Mouse (Mus musculus) cortical plate, adult 2 months (tissue): Measurements from ENCODE around the gene Clasp2.

Source experiments
- CTCF ChIP-seq: fragments of 200-500 bp; IDR thresholded peaks from 2 replicates; pipeline ENCODE4 v1.5.1; 2011; ENCODE audit warnings: mild to moderate bottlenecking, control low read depth, low read length; ENCODE audit not compliant: insufficient read depth; ENCODE audit errors: extremely low read depth
- POLR2A ChIP-seq: fragments of 200-500 bp; IDR thresholded peaks from 2 replicates; pipeline ENCODE4 v1.6.1; 2011; ENCODE audit warnings: mild to moderate bottlenecking, low read length, control low read depth; ENCODE audit not compliant: insufficient read depth; ENCODE audit errors: extremely low read depth

GRCm38 (mm10) chr9:113780863-113781262 lies 39.6 kb downstream of the Clasp2 start:
- TF ChIP-seq CTCF = no peak
- no peak for TF ChIP-seq POLR2A
